Mouse (Mus musculus) forebrain, embryonic 12.5 days (tissue): ENCODE measurements at regions not wholly inside any gene's neighbourhood (a gene's known extent, or its start where the extent isn't known, plus 50 kb on each side); places are given as distances from the start of the nearest gene placed in this dataset.

Source experiments
- ATAC-seq: fragments of 200-750 bp; cut with Nextera tagmentation; 2 replicates; pipeline ENCODE4 v1.8.0; 2017; ENCODE audit warnings: moderate TSS enrichment; ENCODE audit not compliant: low FRiP score
- H3K27ac ChIP-seq: fragments of 300-500 bp; sonication (generic); 2 replicates; pipeline ENCODE4 v1.5.1; 2016; ENCODE audit warnings: mild to moderate bottlenecking
- H3K27me3 ChIP-seq: fragments of 300-500 bp; sonication (generic); 2 replicates; pipeline ENCODE4 v1.6.1; 2016; ENCODE audit warnings: mild to moderate bottlenecking
- H3K36me3 ChIP-seq: fragments of 300-500 bp; sonication (generic); replicated peaks from 2 replicates; pipeline ENCODE4 v1.6.1; 2016; ENCODE audit warnings: mild to moderate bottlenecking
- H3K4me1 ChIP-seq: fragments of 300-500 bp; sonication (generic); 2 replicates; pipeline ENCODE4 v1.6.1; 2016
- H3K4me2 ChIP-seq: fragments of 300-500 bp; sonication (generic); 2 replicates; pipeline ENCODE4 v1.6.1; 2016; ENCODE audit warnings: mild to moderate bottlenecking, moderate library complexity
- H3K4me3 ChIP-seq: fragments of 300-500 bp; sonication (generic); replicated peaks from 2 replicates; pipeline ENCODE4 v1.5.1; 2016; ENCODE audit warnings: mild to moderate bottlenecking
- H3K9ac ChIP-seq: fragments of 300-500 bp; sonication (generic); 2 replicates; pipeline ENCODE4 v1.6.1; 2016; ENCODE audit warnings: mild to moderate bottlenecking
- H3K9me3 ChIP-seq: fragments of 300-500 bp; sonication (generic); 2 replicates; pipeline ENCODE4 v1.6.1; 2016
- WGBS: fragments of 180-500 bp; shearing (Covaris S2); methylation state at CpG from one replicate; pipeline ENCODE4 v1.1.7; 2016; 5-methylcytosine and 5-hydroxymethylcytosine counted together

GRCm38 (mm10) chr13:39334874-39335273 is 374.2 kb upstream of the Slc35b3 start:
- H3K4me3 ChIP-seq = no peak overlapping the region
- ATAC-seq = no peak
- WGBS = 79% methylated on average over 7 of the region's 7 CpGs

GRCm38 (mm10) chr13:39329794-39330193 is 369.1 kb upstream of the Slc35b3 start:
- Histone ChIP-seq H3K4me2 (no peak overlapping the region), H3K36me3 (no peaks in the 10 kb centered on the region), H3K9ac (no peak overlapping the region), H3K4me1 (no peaks in the 10 kb centered on the region), H3K4me3 (no peak overlapping the region), H3K27me3 (no peaks in the 10 kb centered on the region), H3K27ac (no peak overlapping the region), H3K9me3 (no peaks in the 10 kb centered on the region)
- ATAC-seq = no peak
- 85% methylated on average over 3 of the region's 3 CpGs for WGBS

More at GRCm38 (mm10) chr13:39334874-39335273, 374.2 kb upstream of the Slc35b3 start:
- Histone ChIP-seq H3K36me3 (no peaks in the 10 kb centered on the region), H3K4me1 (no peaks in the 10 kb centered on the region), H3K9me3 (no peaks in the 10 kb centered on the region), H3K27ac (no peak overlapping the region), H3K27me3 (no peaks in the 10 kb centered on the region), H3K9ac (no peak overlapping the region), H3K4me2 (no peak overlapping the region)

GRCm38 (mm10) chr13:39326176-39326575 is 365.5 kb upstream of the Slc35b3 start:
- H3K36me3 ChIP-seq = no peaks in the 10 kb centered on the region
- H3K9me3 ChIP-seq = no peaks in the 10 kb centered on the region
- no peak overlapping the region for H3K4me3 ChIP-seq
- ATAC-seq = no peak
- no peaks in the 10 kb centered on the region for H3K4me1 ChIP-seq
- WGBS = 83% methylated on average over 8 of the region's 8 CpGs
- no peak overlapping the region for H3K4me2 ChIP-seq
- no peak overlapping the region for H3K9ac ChIP-seq
- H3K27me3 ChIP-seq = no peaks in the 10 kb centered on the region
- H3K27ac ChIP-seq = no peak overlapping the region

GRCm38 (mm10) chr13:39321111-39321510 is 360.4 kb upstream of the Slc35b3 start:
- H3K4me2 ChIP-seq = no peak overlapping the region
- no peaks in the 10 kb centered on the region for H3K27me3 ChIP-seq
- no peak overlapping the region for H3K27ac ChIP-seq
- H3K4me1 ChIP-seq = no peaks in the 10 kb centered on the region
- H3K36me3 ChIP-seq = no peaks in the 10 kb centered on the region
- H3K4me3 ChIP-seq = no peak overlapping the region
- no peaks in the 10 kb centered on the region for H3K9me3 ChIP-seq
- no peak for ATAC-seq
- WGBS = 94% methylated on average over 3 of the region's 3 CpGs
- no peak overlapping the region for H3K9ac ChIP-seq

- no peaks in the 10 kb centered on the region; the same call in 1 of the 2 replicates for H3K27me3 ChIP-seq
- no peaks in the 10 kb centered on the region; the same call in 1 of the 2 replicates for H3K4me1 ChIP-seq
- no peak overlapping the region for H3K4me2 ChIP-seq
- H3K27ac ChIP-seq = no peak overlapping the region
- no peaks in the 10 kb centered on the region for H3K36me3 ChIP-seq
- no peak for ATAC-seq
- no peak overlapping the region for H3K9ac ChIP-seq
- H3K9me3 ChIP-seq = no peaks in the 10 kb centered on the region
- 93% methylated on average over 5 of the region's 5 CpGs for WGBS
- no peak overlapping the region for H3K4me3 ChIP-seq
Observed at GRCm38 (mm10) chr13:39309758-39310157, 349.1 kb upstream of the Slc35b3 start.

- Histone ChIP-seq H3K4me3 (no peak overlapping the region), H3K9me3 (no peaks in the 10 kb centered on the region), H3K9ac (no peak overlapping the region), H3K27me3 (no peaks in the 10 kb centered on the region; the same call in 1 of the 2 replicates), H3K4me1 (no peaks in the 10 kb centered on the region; the same call in 1 of the 2 replicates), H3K4me2 (no peak overlapping the region), H3K27ac (no peak overlapping the region), H3K36me3 (no peaks in the 10 kb centered on the region)
- no peak for ATAC-seq
- WGBS = 92% methylated on average over 9 of the region's 9 CpGs
Observed at GRCm38 (mm10) chr13:39307845-39308244, 347.2 kb upstream of the Slc35b3 start.

GRCm38 (mm10) chr13:39306851-39307250 is 346.2 kb upstream of the Slc35b3 start:
- Histone ChIP-seq H3K27me3 (no peaks in the 10 kb centered on the region; the same call in 1 of the 2 replicates), H3K4me2 (no peak overlapping the region), H3K4me1 (no peaks in the 10 kb centered on the region; the same call in 1 of the 2 replicates), H3K36me3 (no peaks in the 10 kb centered on the region), H3K9me3 (no peaks in the 10 kb centered on the region), H3K4me3 (no peak overlapping the region), H3K27ac (no peak overlapping the region), H3K9ac (no peak overlapping the region)
- 84% methylated on average over 3 of the region's 3 CpGs for WGBS
- no peak for ATAC-seq

- no peak for ATAC-seq
- H3K9me3 ChIP-seq = no peaks in the 10 kb centered on the region
- H3K27ac ChIP-seq = no peak overlapping the region
- H3K27me3 ChIP-seq = no peaks in the 10 kb centered on the region
- WGBS = 78% methylated on average over 6 of the region's 6 CpGs
- no peak overlapping the region for H3K4me3 ChIP-seq
- no peak overlapping the region for H3K4me2 ChIP-seq
- H3K4me1 ChIP-seq = no peaks in the 10 kb centered on the region
- H3K36me3 ChIP-seq = no peaks in the 10 kb centered on the region
- no peak overlapping the region for H3K9ac ChIP-seq
Observed at GRCm38 (mm10) chr13:39297129-39297528, 336.5 kb upstream of the Slc35b3 start.

- Histone ChIP-seq H3K4me2 (no peak overlapping the region), H3K4me1 (no peaks in the 10 kb centered on the region), H3K27me3 (no peaks in the 10 kb centered on the region), H3K27ac (no peak overlapping the region), H3K9ac (no peak overlapping the region), H3K9me3 (no peaks in the 10 kb centered on the region), H3K36me3 (no peaks in the 10 kb centered on the region), H3K4me3 (no peak overlapping the region)
- ATAC-seq = no peak
- 87% methylated on average over 5 of the region's 6 CpGs for WGBS
Observed at GRCm38 (mm10) chr13:39290216-39290960, 329.7 kb upstream of the Slc35b3 start.

GRCm38 (mm10) chr13:39282272-39282671 is 321.6 kb upstream of the Slc35b3 start:
- no peak for ATAC-seq
- WGBS = 99% methylated on average over 2 of the region's 2 CpGs
- Histone ChIP-seq H3K4me2 (no peak overlapping the region), H3K4me1 (no peaks in the 10 kb centered on the region), H3K9ac (no peak overlapping the region), H3K27ac (no peak overlapping the region), H3K27me3 (no peaks in the 10 kb centered on the region), H3K36me3 (no peaks in the 10 kb centered on the region), H3K4me3 (no peak overlapping the region), H3K9me3 (no peaks in the 10 kb centered on the region)

- 83% methylated on average over 1 of the region's 1 CpGs for WGBS
Observed at GRCm38 (mm10) chr13:39278101-39278500, 317.4 kb upstream of the Slc35b3 start.

GRCm38 (mm10) chr13:39266024-39266423 is 305.3 kb upstream of the Slc35b3 start:
- Histone ChIP-seq H3K9me3 (no peaks in the 10 kb centered on the region), H3K4me1 (no peaks in the 10 kb centered on the region), H3K4me3 (no peak overlapping the region), H3K4me2 (no peak overlapping the region), H3K9ac (no peak overlapping the region), H3K36me3 (no peaks in the 10 kb centered on the region), H3K27ac (no peak overlapping the region), H3K27me3 (no peaks in the 10 kb centered on the region)
- no peak for ATAC-seq
- 37% methylated on average over 5 of the region's 5 CpGs for WGBS

More at GRCm38 (mm10) chr13:39278101-39278500, 317.4 kb upstream of the Slc35b3 start:
- no peak overlapping the region for H3K4me3 ChIP-seq
- H3K4me2 ChIP-seq = no peak overlapping the region
- H3K9ac ChIP-seq = no peak overlapping the region
- H3K9me3 ChIP-seq = no peaks in the 10 kb centered on the region
- ATAC-seq = no peak
- no peaks in the 10 kb centered on the region for H3K4me1 ChIP-seq
- no peaks in the 10 kb centered on the region for H3K27me3 ChIP-seq
- no peak overlapping the region for H3K27ac ChIP-seq
- H3K36me3 ChIP-seq = no peaks in the 10 kb centered on the region

- ATAC-seq = no peak
- Histone ChIP-seq H3K4me2 (no peak overlapping the region), H3K36me3 (no peaks in the 10 kb centered on the region), H3K4me3 (no peak overlapping the region), H3K4me1 (no peaks in the 10 kb centered on the region), H3K27me3 (no peaks in the 10 kb centered on the region), H3K9me3 (no peaks in the 10 kb centered on the region), H3K9ac (no peak overlapping the region), H3K27ac (no peak overlapping the region)
- 22% methylated on average over 3 of the region's 3 CpGs for WGBS
Observed at GRCm38 (mm10) chr13:39256708-39257107, 296.0 kb upstream of the Slc35b3 start.
